9 mouse cellular contexts compared by ENCODE assay signal in genomic region chr6:88812886-88813285, GRCm38 (mm10). TPM values are rescaled to one million over a fixed set of nuclear protein-coding genes. Genes with fewer than 3 reads are reported as not detected.
DNase-seq lines count a peak whose midpoint lies in the region; ATAC-seq and TF ChIP-seq lines count a peak whose summit lies in the region.
"Had no signal": no experiment of that assay in that cellular context is flagged by ENCODE, and none has a peak within 500 bp of the region (broad histone marks: within the 10 kb centered on the region; RNA-seq: fewer than 3 reads in every experiment).

No protein-coding gene starts in this region.

- no peak overlapping the region for H3K4me2 ChIP-seq in hindbrain, embryonic 11.5 days (replicated peaks; ENCODE audit: low read depth, low read length)
- no peak overlapping the region for H3K4me2 ChIP-seq in hindbrain, embryonic 13.5 days
- H3K4me2 ChIP-seq: embryonic facial prominence, embryonic 15.5 days had no signal

- H3K27ac ChIP-seq in hindbrain, embryonic 11.5 days (ENCODE audit: low read depth, low read length) = no peak overlapping the region
- H3K27ac ChIP-seq in hindbrain, embryonic 13.5 days = no peak overlapping the region
- H3K27ac ChIP-seq in bone marrow, adult 2 months (ENCODE audit: control insufficient read depth, insufficient read depth, low read depth, low read length, poor library complexity) = no peak overlapping the region

- peak; percentile 34; the same call in 1 of the 2 replicates for TF ChIP-seq CTCF in bone marrow, adult 2 months (IDR thresholded peaks at IDR 0.05; ENCODE audit: control insufficient read depth, insufficient read depth, low read length)

- H3K27me3 ChIP-seq in hindbrain, embryonic 11.5 days (ENCODE audit: control insufficient read depth, insufficient read depth, low read length) = no peaks in the 10 kb centered on the region
- H3K27me3 ChIP-seq in hindbrain, embryonic 13.5 days = 0 out of 2 replicates have a peak, but pooled peaks cover 3% of the 10 kb centered on the region
- H3K27me3 ChIP-seq: embryonic facial prominence, embryonic 15.5 days had no signal

- no peak overlapping the region for H3K4me3 ChIP-seq in hindbrain, embryonic 11.5 days (ENCODE audit: low read depth, low read length)
- H3K4me3 ChIP-seq in hindbrain, embryonic 13.5 days = no peak overlapping the region
- no peak overlapping the region for H3K4me3 ChIP-seq in bone marrow, adult 2 months (replicated peaks; ENCODE audit: control insufficient read depth, low read depth, low read length)
- H3K4me3 ChIP-seq: embryonic facial prominence, embryonic 15.5 days had no signal

- no peaks in the 10 kb centered on the region; the same call in 1 of the 2 replicates for H3K4me1 ChIP-seq in hindbrain, embryonic 11.5 days (replicated peaks; ENCODE audit: control insufficient read depth, insufficient read depth, low read length)
- H3K4me1 ChIP-seq in hindbrain, embryonic 13.5 days (replicated peaks) = peaks cover 29% of the 10 kb centered on the region
- H3K4me1 ChIP-seq in bone marrow, adult 2 months (ENCODE audit: control insufficient read depth, insufficient read depth, low read length) = peaks cover 3% of the 10 kb centered on the region; the same call in 1 of the 2 replicates

- no peak overlapping the region for H3K9ac ChIP-seq in hindbrain, embryonic 11.5 days (ENCODE audit: low read depth, low read length)
- no peak overlapping the region for H3K9ac ChIP-seq in hindbrain, embryonic 13.5 days
- H3K9ac ChIP-seq: embryonic facial prominence, embryonic 15.5 days had no signal

- no peak for ATAC-seq in hindbrain, embryonic 11.5 days (ENCODE audit: low FRiP score)
- ATAC-seq in hindbrain, embryonic 13.5 days (ENCODE audit: low FRiP score) = no peak

- no peaks in the 10 kb centered on the region for H3K36me3 ChIP-seq in hindbrain, embryonic 11.5 days (ENCODE audit: control insufficient read depth, insufficient read depth, low read length)
- H3K36me3 ChIP-seq in hindbrain, embryonic 13.5 days = no peaks in the 10 kb centered on the region
- H3K36me3 ChIP-seq: embryonic facial prominence, embryonic 15.5 days had no signal

- peak; percentile 70 for DNase-seq in hindbrain, embryonic 11.5 days (ENCODE audit: low spot score)
- peak; percentile 73 for DNase-seq in CD4-positive, CD25-positive, alpha-beta regulatory T cell, adult 2 months (ENCODE audit: low read depth, low spot score)
- peak; percentile 80 for DNase-seq in induced T-regulatory cell, adult 2 months (ENCODE audit: low read depth)
- peak; percentile 65 for DNase-seq in lung, postnatal 14 days
- no peak for DNase-seq in yolk sac, embryonic 10.5 days (ENCODE audit: low spot score)
- no peak for DNase-seq in frontal cortex, postnatal 10 days (ENCODE audit: low spot score in 2 of 2)

- H3K9me3 ChIP-seq in hindbrain, embryonic 11.5 days (ENCODE audit: control insufficient read depth, low read length) = no peaks in the 10 kb centered on the region
- no peaks in the 10 kb centered on the region for H3K9me3 ChIP-seq in hindbrain, embryonic 13.5 days
- H3K9me3 ChIP-seq: embryonic facial prominence, embryonic 15.5 days had no signal

- TF ChIP-seq POLR2A in bone marrow, adult 2 months (IDR thresholded peaks at IDR 0.05; ENCODE audit: borderline replicate concordance, control insufficient read depth, low read depth, low read length) = no peak

- whole genome bisulfite sequencing in hindbrain, embryonic 11.5 days = 64% methylated on average over 3 of the region's 3 CpGs
- WGBS in hindbrain, embryonic 13.5 days = 71% methylated on average over 3 of the region's 3 CpGs
- 67% methylated on average over 3 of the region's 3 CpGs for WGBS in bone marrow, adult 2 months

RNA-seq across cellular contexts. Expression of gene Abtb1, which starts 28.9 kb away (rescaled TPM):
- 16.1 and 18.4 TPM in 2 replicates for polyA plus RNA-seq in hindbrain, embryonic 11.5 days (2014; fragmentation: Nextera tagmentation; extraction: Ambion mirVana)
- 36.3 and 38.2 TPM in 2 replicates for polyA plus RNA-seq in hindbrain, embryonic 13.5 days (2015; fragmentation: Nextera tagmentation; extraction: Ambion mirVana)
- 92.2 and 165 TPM in 2 replicates for polyA plus RNA-seq in bone marrow, adult 2 months (2011; ENCODE audit: insufficient read depth, insufficient read length, low replicate concordance, missing spikeins)

Comparison
In these comparisons a context has a peak if more than half of its experiments do, and no peak if none do; other contexts are left out.
1. DNase-seq: peak in hindbrain, embryonic 11.5 days (single experiment), CD4-positive, CD25-positive, alpha-beta regulatory T cell, adult 2 months (single experiment), induced T-regulatory cell, adult 2 months (single experiment) and lung, postnatal 14 days (single experiment); none in yolk sac, embryonic 10.5 days (single experiment) and frontal cortex, postnatal 10 days (0 of 2).